Mouse (Mus musculus): ENCODE measurements around the gene Sdr39u1.

Gene Sdr39u1

GRCm38 (mm10) chr14:55899701-55900413 lies at the start of gene Sdr39u1:
TSS of gene Sdr39u1 (minus strand) at chr14:55900293.
- peak; percentile 76 to 82 for DNase-seq (ENCODE audit: low spot score in 2 of 2)

GRCm38 (mm10) chr14:55946269-55946969 lies 46.3 kb upstream of the Sdr39u1 start:
- DNase-seq (ENCODE audit: low spot score in 2 of 2), result no peak

DNA sequence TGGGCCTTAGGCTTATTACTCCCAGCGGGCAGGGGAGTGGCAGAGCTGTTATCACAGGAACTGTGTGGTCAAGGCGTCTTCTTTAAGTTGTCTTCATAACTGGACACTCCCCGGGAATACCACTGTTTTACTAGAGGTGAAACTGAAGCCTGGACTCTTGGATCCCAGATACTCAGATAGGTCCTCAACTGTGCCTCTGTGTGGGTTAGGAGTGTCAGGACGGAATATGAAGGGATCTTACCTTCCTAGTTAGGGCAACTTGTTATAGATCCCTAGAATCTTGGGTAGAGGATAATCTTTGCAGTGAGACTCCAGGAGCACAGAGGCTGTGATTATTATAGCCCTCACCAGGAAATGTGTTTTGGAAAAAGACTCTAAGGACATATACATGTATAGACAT lies 44.5 kb upstream of the Sdr39u1 start, which contains the start of gene Cma1:
TSS of gene Cma1 (minus strand) at position 101 of the 400 bp plus-strand sequence.
- no peak for DNase-seq (ENCODE audit: low spot score in 2 of 2)

DNA sequence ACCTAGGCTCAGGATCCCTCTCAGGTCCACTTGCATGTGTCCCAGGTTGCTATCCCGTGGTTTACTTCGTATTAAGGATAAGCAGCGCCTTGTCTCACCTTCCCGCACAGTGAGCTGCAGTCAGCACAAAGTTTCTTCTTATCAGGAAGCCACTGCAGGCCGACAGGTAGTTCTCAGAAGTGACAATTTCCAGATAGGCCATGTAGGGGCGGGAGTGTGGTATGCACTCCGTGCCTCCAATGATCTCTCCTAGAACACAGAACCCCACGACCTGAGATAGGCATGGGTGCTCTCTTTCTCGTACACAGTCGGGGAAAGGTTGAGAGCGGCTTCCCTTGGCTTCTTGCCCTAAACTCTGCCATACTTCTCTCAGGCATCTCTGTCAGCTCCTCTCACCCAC lies 43.5 kb upstream of the Sdr39u1 start:
- no peak for DNase-seq (ENCODE audit: low spot score in 2 of 2)

DNA sequence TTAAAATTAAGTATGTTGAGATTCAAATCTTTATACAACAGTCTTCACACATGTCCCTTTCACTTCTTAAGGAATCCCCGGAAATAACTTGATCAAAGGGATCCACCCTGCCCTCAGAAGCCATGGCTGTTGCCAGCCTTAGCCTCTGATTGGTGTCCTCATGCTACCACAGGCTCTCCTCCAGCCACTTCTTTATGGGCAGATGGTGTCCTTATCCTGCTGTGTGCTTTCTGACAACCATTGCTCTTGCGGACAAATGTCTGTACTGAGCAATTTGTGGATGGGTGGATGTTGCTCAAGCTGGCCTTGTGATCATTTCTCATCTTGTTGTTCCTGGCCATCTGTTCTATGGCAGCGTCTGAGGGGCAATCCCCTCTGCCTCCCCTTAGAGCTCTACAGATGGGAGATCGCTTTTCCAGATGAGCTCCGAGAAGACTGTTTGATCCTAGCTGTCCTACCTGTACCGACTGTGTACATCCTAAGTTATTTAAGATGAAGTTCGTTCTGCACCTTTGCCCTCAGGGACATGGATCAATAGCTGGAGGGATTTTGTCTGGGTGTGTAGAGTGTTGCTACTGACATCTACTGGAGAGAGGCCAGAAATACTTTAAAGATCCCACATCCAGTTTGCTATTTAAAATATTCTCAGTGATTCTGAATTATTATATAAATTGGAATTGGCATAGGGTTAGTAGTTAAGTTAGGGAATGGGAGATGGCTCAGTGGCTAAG lies 40.1 kb upstream of the Sdr39u1 start:
- DNase-seq (ENCODE audit: low spot score in 2 of 2), result no peak

DNA sequence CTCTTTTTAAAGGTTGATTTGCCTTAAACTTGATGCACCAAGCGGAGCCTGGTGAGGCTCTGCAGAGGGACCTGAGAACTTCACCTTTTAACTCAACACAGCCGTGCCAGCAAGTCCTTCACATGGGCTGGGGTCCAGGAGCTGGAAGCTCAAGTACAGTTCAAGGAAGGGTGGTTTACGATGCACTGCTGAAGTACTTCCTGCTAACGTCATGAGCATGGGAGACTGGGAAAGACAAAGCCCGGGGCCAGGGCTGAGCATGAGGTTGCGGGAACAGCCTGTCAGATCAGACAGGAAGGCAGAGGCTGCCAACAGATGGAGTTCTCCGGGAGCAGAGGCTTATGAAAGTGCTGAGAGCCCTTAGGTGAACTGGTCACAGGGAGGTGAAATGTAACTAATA lies 33.5 kb upstream of the Sdr39u1 start:
- DNase-seq (ENCODE audit: low spot score in 2 of 2), result no peak

- DNase-seq (ENCODE audit: low spot score in 2 of 2), result no peak
Observed at GRCm38 (mm10) chr14:55929263-55929997, 29.3 kb upstream of the Sdr39u1 start.

- DNase-seq (ENCODE audit: low spot score in 2 of 2), result no peak
Observed at GRCm38 (mm10) chr14:55926847-55927246, 26.8 kb upstream of the Sdr39u1 start.

GRCm38 (mm10) chr14:55922475-55923232 lies 22.6 kb upstream of the Sdr39u1 start:
- DNase-seq (ENCODE audit: low spot score in 2 of 2), result no peak

DNA sequence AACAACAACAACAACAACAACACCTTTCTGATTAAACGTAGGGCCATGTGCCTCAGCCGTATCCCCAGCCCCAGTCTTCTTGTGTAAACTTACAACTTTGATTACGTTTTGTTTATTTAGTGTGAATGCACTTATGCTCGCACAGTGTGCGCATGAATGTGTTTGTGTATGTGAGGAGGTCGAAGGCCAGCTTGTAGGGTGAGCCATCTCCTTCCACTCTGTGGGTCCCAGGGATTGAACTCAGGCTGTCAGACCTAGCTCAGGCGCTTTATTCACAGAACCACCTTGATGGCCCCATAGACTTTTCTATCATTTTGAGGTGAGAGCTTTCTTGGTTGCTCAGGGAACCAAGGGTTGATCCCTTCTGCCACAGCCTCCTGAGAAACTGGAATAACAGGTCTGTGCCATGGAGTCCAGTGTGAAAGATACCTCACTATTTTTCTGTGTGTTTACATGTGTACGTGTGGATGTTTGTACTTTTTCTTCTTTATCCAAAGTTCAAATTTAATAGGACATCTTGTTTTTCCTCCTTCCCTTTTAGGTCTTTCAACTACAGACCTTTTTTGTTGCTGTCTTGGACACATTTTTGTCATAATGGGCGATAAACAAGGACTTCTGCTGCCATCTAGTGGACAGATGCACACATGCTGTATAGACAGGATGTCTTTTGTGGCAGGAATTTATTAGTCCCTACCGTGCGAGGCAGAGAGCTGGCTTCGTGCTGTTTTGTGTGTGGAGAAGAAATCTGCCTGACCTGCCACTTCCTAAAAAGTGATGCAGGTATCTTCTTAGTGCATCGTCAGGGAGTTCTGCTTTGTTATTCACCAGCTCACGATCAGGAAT lies 18.4 kb upstream of the Sdr39u1 start:
- peak in 1 of 2 experiments; percentile 61 for DNase-seq (ENCODE audit: low spot score in 2 of 2)

DNA sequence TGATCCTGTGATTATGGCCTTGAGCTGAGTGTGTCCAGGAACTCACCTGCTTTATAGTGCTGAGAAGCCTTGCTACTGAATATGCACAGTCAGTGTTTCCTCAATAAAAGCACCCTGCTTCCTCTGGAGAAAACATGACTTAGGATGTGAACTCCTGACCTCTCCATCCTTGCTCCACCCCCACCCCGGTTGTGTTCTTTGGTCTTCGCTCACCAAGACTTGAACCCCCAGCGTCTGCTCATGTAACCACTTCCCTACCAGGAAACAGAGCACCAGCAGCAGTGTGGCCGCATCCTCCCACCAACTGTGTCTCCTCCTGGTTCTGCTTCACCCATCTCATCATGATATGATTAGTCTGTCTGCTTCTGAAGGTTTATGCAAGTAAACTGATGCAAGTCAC lies 13.3 kb upstream of the Sdr39u1 start:
- no peak for DNase-seq (ENCODE audit: low spot score in 2 of 2)

- DNase-seq (ENCODE audit: low spot score in 2 of 2), result no peak
Observed at GRCm38 (mm10) chr14:55905518-55905917, 5.4 kb upstream of the Sdr39u1 start.

- DNase-seq (ENCODE audit: low spot score in 2 of 2), result no peak
Observed at GRCm38 (mm10) chr14:55900414-55900755, 292 bp upstream of the Sdr39u1 start.

- DNase-seq (ENCODE audit: low spot score in 2 of 2), result no peak
Observed at GRCm38 (mm10) chr14:55898947-55899346, 1.1 kb downstream of the Sdr39u1 start.

DNA sequence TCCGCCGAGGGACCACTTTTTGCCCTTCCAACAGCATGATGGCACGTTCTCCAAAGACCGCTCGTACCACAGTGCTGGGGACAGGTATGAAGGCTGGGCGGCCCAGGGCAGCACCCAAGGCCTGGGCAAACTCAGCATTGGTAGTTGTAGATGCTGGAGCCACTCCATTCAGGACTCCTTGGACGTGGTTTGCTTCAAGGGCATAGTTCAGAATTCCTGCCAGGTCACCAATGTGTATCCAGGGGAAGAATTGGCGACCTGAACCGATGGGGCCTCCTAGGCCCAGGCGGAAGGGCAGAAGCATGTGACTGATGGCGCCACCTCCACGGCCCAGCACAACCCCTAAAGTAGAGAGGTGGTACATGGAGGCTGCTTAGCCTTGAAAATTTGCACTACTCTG lies 2.4 kb downstream of the Sdr39u1 start:
- no peak for DNase-seq (ENCODE audit: low spot score in 2 of 2)

DNA sequence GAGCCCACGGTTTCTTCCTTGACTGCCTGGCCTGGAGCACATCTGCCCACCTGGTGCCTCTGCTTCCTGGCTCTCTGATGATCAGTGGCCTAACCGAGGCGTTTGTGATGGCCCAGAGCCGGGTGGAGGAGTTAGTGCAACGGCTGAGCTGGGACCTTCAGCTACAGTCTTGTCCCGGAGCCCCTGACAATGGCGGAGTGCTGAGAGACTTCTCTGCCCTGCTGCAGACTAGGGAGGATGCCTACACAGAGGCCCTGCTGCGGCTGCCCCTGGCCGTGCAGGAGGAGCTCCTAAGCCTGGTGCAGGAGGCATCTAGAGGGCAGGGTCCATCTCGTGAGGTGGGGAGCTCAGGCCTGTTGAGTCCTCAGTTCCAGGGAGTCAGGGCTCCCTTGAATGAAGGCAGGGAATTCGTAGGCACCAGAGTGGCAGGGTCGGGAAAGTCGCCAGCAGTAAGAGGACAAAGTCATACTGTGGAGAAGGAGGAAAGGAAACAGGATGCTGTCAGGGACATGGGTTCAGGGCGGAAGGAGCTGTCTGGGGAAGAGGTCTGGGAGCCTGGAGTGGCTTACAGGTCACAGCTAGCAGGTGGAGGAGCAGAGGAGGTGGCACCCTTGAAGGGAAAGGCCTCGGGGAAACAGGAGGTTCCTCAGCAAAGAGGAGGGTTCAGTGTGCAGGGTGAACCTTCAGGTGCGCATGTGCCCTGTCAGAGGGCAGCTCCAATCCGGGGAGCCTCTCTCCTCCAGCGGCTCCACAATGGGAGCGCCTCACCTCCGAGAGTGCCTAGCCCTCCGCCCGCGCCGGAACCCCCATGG lies 13.3 kb downstream of the Sdr39u1 start:
- no peak for DNase-seq (ENCODE audit: low spot score in 2 of 2)

DNA sequence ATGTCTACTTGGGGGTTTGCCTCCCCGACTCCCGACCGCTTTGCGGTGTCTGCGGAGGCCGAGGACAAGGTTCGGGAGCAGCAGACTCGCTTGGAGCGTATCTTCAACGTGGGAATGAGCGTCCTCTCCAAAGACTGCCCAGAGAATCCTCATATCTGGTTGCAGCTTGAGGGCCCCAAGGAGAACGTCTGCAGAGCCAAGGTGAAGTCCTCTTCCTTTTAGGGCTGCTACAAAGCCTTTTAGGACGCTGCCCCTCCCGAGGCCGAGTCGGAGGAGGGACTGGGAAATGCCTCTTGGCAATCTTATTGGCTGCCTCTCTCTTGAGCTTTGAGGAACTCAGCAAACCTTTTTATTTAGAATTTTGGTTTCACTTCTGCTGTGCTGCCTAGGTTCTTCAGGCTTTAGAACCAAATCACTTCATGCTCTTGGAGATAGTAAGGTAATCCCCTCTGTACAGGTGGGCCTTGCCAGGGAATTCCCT lies 14.3 kb downstream of the Sdr39u1 start:
- no peak for DNase-seq (ENCODE audit: low spot score in 2 of 2)

GRCm38 (mm10) chr14:55885114-55885790 lies 14.8 kb downstream of the Sdr39u1 start:
- no peak for DNase-seq (ENCODE audit: low spot score in 2 of 2)

GRCm38 (mm10) chr14:55884713-55885113 lies 15.4 kb downstream of the Sdr39u1 start, which contains the start of gene Khnyn:
TSS of gene Khnyn (plus strand) at chr14:55884947.
- DNase-seq (ENCODE audit: low spot score in 2 of 2), result peak; percentile 69

Measured in frontal cortex, postnatal 14 days (tissue).